Mouse (Mus musculus) kidney, embryonic 15.5 days (tissue): Measurements from ENCODE around the gene Gm28635. TPM values are rescaled to one million over a fixed set of nuclear protein-coding genes. Genes with fewer than 3 reads are reported as not detected.

Experiments used
- ATAC-seq: fragments of 200-750 bp; cut with Nextera tagmentation; replicated peaks from 2 replicates; pipeline ENCODE4 v1.8.0; 2017; ENCODE audit warnings: moderate TSS enrichment; ENCODE audit not compliant: low FRiP score
- H3K27ac ChIP-seq: fragments of 300-500 bp; sonication (generic); 2 replicates; pipeline ENCODE4 v1.5.1; 2015; ENCODE audit warnings: mild to moderate bottlenecking, inconsistent platforms
- H3K27me3 ChIP-seq: fragments of 300-500 bp; sonication (generic); 2 replicates; pipeline ENCODE4 v1.6.1; 2015; ENCODE audit warnings: inconsistent platforms
- H3K36me3 ChIP-seq: fragments of 300-500 bp; sonication (generic); 2 replicates; pipeline ENCODE4 v1.6.1; 2015; ENCODE audit warnings: inconsistent platforms
- H3K4me1 ChIP-seq: fragments of 300-500 bp; sonication (generic); 2 replicates; pipeline ENCODE4 v1.6.1; 2015; ENCODE audit warnings: inconsistent platforms
- H3K4me2 ChIP-seq: fragments of 300-500 bp; sonication (generic); 2 replicates; pipeline ENCODE4 v1.6.1; 2015; ENCODE audit warnings: moderate library complexity, mild to moderate bottlenecking, inconsistent platforms
- H3K4me3 ChIP-seq: fragments of 300-500 bp; sonication (generic); replicated peaks from 2 replicates; pipeline ENCODE4 v1.5.1; 2015; ENCODE audit warnings: mild to moderate bottlenecking, inconsistent platforms
- H3K9ac ChIP-seq: fragments of 300-500 bp; sonication (generic); 2 replicates; pipeline ENCODE4 v1.6.1; 2015; ENCODE audit warnings: mild to moderate bottlenecking, inconsistent platforms
- H3K9me3 ChIP-seq: fragments of 300-500 bp; sonication (generic); replicated peaks from 2 replicates; pipeline ENCODE4 v1.6.1; 2016; ENCODE audit warnings: inconsistent platforms
- WGBS: fragments of 180-500 bp; shearing (Covaris S2); methylation state at CpG from one replicate; pipeline ENCODE4 v1.1.7; 2015; ENCODE audit warnings: mixed read lengths; 5-methylcytosine and 5-hydroxymethylcytosine counted together
- polyA plus RNA-seq: library from polyadenylated mRNA; unstranded; fragments of >200 nt; fragmentation: Nextera tagmentation; extraction: Ambion mirVana; gene quantifications from 2 replicates; pipeline ENCODE4 v1.2.1, GENCODE M21; 2015

Gm28635 gene
- polyA plus RNA-seq, 1 experiment from 2014 or later: not detected

- 53% methylated on average over 10 of the region's 10 CpGs for WGBS
- H3K4me2 ChIP-seq: peak overlapping the region; percentile 47
- ATAC-seq: no peak; the same call in 1 of the 2 replicates
Observed at GRCm38 (mm10) chr2:84556888-84557514, 120.8 kb downstream of the Gm28635 start.

More at GRCm38 (mm10) chr2:84556888-84557514, 120.8 kb downstream of the Gm28635 start:
- Histone ChIP-seq H3K4me1 (0 out of 2 replicates have a peak, but pooled peaks cover 3% of the 10 kb centered on the region), H3K9me3 (no peaks in the 10 kb centered on the region), H3K27me3 (no peaks in the 10 kb centered on the region), H3K4me3 (peak overlapping the region; percentile 24; the same call in 1 of the 2 replicates), H3K9ac (no peak overlapping the region), H3K27ac (no peak overlapping the region), H3K36me3 (no peaks in the 10 kb centered on the region)

Other genes with a start within 250 kb of the Gm28635 start
- gene Tfpi, start 201.3 kb downstream of the Gm28635 start, polyA plus RNA-seq: 34.6 and 38.2 TPM in 2 replicates
- gene Ctnnd1, start 27.3 kb downstream of the Gm28635 start, polyA plus RNA-seq: 50.3 and 54.7 TPM in 2 replicates
- 0.26 and 0.34 TPM in 2 replicates for gene Btbd18, start 19.0 kb downstream of the Gm28635 start, polyA plus RNA-seq
- 355 and 388 TPM in 2 replicates for gene Selenoh, start 7.3 kb downstream of the Gm28635 start, polyA plus RNA-seq
- gene Med19, start 361 bp upstream of the Gm28635 start, polyA plus RNA-seq: 41.3 and 44.4 TPM in 2 replicates
- gene Tmx2, start 1.1 kb upstream of the Gm28635 start, polyA plus RNA-seq: 174 and 179 TPM in 2 replicates
- gene Zdhhc5, start 37.1 kb upstream of the Gm28635 start, polyA plus RNA-seq: 29.8 and 30.2 TPM in 2 replicates
- 29.1 and 31.6 TPM in 2 replicates for gene Clp1, start 49.3 kb upstream of the Gm28635 start, polyA plus RNA-seq
- 8.7 and 9.4 TPM in 2 replicates for gene Ypel4, start 56.0 kb upstream of the Gm28635 start, polyA plus RNA-seq
- 13.2 and 13.7 TPM in 2 replicates for gene Gm19426, start 65.6 kb upstream of the Gm28635 start, polyA plus RNA-seq
- 86.7 and 109 TPM in 2 replicates for gene Serping1, start 97.4 kb upstream of the Gm28635 start, polyA plus RNA-seq
- 42.8 and 51.1 TPM in 2 replicates for gene Ube2l6, start 120.8 kb upstream of the Gm28635 start, polyA plus RNA-seq
- 0.42 and 0.43 TPM in 2 replicates for gene Smtnl1, start 144.6 kb upstream of the Gm28635 start, polyA plus RNA-seq
- gene Timm10, start 149.0 kb upstream of the Gm28635 start, polyA plus RNA-seq: 54.2 and 54.4 TPM in 2 replicates
- gene Slc43a1, start 160.8 kb upstream of the Gm28635 start, polyA plus RNA-seq: 16.5 and 20.7 TPM in 2 replicates
- gene Rtn4rl2, start 208.7 kb upstream of the Gm28635 start, polyA plus RNA-seq: 1.2 and 1.6 TPM in 2 replicates